Mouse (Mus musculus) hindbrain, embryonic 15.5 days (tissue): ENCODE measurements around the gene Cdk12. TPM values are rescaled to one million over a fixed set of nuclear protein-coding genes. Genes with fewer than 3 reads are reported as not detected.
A peak's percentile ranks its signal among the peaks of the same experiment; 100 is the strongest.

Experiments
- ATAC-seq: fragments of 200-750 bp; cut with Nextera tagmentation; 2 replicates; pipeline ENCODE4 v1.8.0; 2017; ENCODE audit warnings: low read depth, moderate number of reproducible peaks, moderate TSS enrichment; ENCODE audit not compliant: low FRiP score
- H3K27ac ChIP-seq: fragments of 300-500 bp; sonication (generic); replicated peaks from 2 replicates; pipeline ENCODE4 v1.5.1; 2015; ENCODE audit warnings: mild to moderate bottlenecking, inconsistent platforms
- H3K27me3 ChIP-seq: fragments of 300-500 bp; sonication (generic); 2 replicates; pipeline ENCODE4 v1.6.1; 2015; ENCODE audit warnings: control low read depth, inconsistent platforms
- H3K36me3 ChIP-seq: fragments of 300-500 bp; sonication (generic); 2 replicates; pipeline ENCODE4 v1.6.1; 2015; ENCODE audit warnings: control low read depth, inconsistent platforms
- H3K4me1 ChIP-seq: fragments of 300-500 bp; sonication (generic); replicated peaks from 2 replicates; pipeline ENCODE4 v1.6.1; 2015; ENCODE audit warnings: control low read depth, inconsistent platforms
- H3K4me2 ChIP-seq: fragments of 300-500 bp; sonication (generic); 2 replicates; pipeline ENCODE4 v1.6.1; 2015; ENCODE audit warnings: moderate library complexity, mild to moderate bottlenecking, inconsistent platforms
- H3K4me3 ChIP-seq: fragments of 300-500 bp; sonication (generic); 2 replicates; pipeline ENCODE4 v1.5.1; 2015; ENCODE audit warnings: mild to moderate bottlenecking, inconsistent platforms
- H3K9ac ChIP-seq: fragments of 300-500 bp; sonication (generic); 2 replicates; pipeline ENCODE4 v1.6.1; 2015; ENCODE audit warnings: inconsistent platforms
- H3K9me3 ChIP-seq: fragments of 300-500 bp; sonication (generic); 2 replicates; pipeline ENCODE4 v1.6.1; 2016; ENCODE audit warnings: control low read depth, inconsistent platforms
- WGBS: fragments of 180-500 bp; shearing (Covaris S2); methylation state at CpG from one replicate; pipeline ENCODE4 v1.1.7; 2015; 5-methylcytosine and 5-hydroxymethylcytosine counted together
- polyA plus RNA-seq: library from polyadenylated mRNA; unstranded; fragments of >200 nt; fragmentation: Nextera tagmentation; extraction: Ambion mirVana; gene quantifications from 2 replicates; pipeline ENCODE4 v1.2.1, GENCODE M21; 2015

Gene Cdk12
- polyA plus RNA-seq, 1 experiment from 2014 or later: 8.4 TPM

DNA sequence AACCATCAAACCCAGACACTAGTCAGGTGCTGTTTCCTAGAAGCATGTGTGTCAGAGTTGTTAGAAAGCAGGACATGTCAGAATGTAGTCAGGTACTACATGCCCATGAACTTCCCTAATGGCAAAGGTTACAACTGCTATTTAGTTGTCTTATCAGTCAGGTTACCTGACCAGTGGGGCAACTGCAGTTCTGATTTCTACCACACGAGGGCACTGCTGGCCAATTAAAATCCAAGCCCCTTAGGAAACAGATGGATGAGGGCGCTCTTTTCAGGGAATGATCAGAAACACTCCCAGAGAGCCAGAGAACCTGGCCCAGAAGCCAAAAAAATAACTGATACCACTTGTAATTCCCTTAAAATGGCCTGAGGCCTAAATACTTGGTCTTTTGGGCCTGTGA is 62.2 kb downstream of the Cdk12 start:
- Histone ChIP-seq H3K4me3 (no peak overlapping the region), H3K4me1 (peaks cover 30% of the 10 kb centered on the region), H3K27ac (peak overlapping the region; percentile 39; the same call in 1 of the 2 replicates), H3K4me2 (no peak overlapping the region), H3K9ac (no peak overlapping the region), H3K27me3 (no peaks in the 10 kb centered on the region), H3K36me3 (peaks cover 33% of the 10 kb centered on the region), H3K9me3 (no peaks in the 10 kb centered on the region)
- WGBS: 0% methylated on average over 2 of the region's 2 CpGs
- ATAC-seq: no peak

DNA sequence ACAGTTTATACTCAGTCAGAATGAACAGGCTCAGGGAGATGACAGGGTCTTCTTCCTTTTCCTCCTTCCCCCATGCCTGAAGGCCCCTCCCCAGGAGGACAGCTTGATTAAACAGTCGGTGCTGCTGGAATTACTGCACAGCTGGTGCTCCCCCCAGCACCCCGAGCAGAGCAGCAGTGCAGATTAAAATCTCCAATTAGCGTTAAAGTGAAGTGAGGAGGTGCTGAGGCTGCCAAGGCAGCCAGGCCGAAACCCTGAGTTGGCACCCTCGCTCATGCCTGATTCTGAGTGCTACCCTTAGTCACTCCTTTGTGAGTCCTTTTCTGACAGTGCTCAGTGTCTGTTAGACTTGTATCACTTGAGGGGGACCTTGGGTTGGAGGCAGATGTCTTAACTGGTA is 63.0 kb downstream of the Cdk12 start:
- Histone ChIP-seq H3K4me1 (peaks cover 25% of the 10 kb centered on the region), H3K36me3 (peaks cover 38% of the 10 kb centered on the region), H3K9me3 (no peaks in the 10 kb centered on the region), H3K27ac (peak overlapping the region; percentile 39), H3K4me2 (no peak overlapping the region), H3K9ac (no peak overlapping the region), H3K27me3 (no peaks in the 10 kb centered on the region), H3K4me3 (no peak overlapping the region)
- WGBS: 48% methylated on average over 5 of the region's 5 CpGs
- ATAC-seq: peak; percentile 27; the same call in 1 of the 2 replicates

GRCm38 (mm10) chr11:98266699-98267402 is 64.0 kb downstream of the Cdk12 start:
- ATAC-seq: no peak
- Histone ChIP-seq H3K36me3 (peaks cover 38% of the 10 kb centered on the region), H3K4me3 (no peak overlapping the region), H3K9me3 (no peaks in the 10 kb centered on the region), H3K4me1 (peaks cover 23% of the 10 kb centered on the region), H3K27ac (peak overlapping the region; percentile 39), H3K27me3 (no peaks in the 10 kb centered on the region), H3K4me2 (no peak overlapping the region), H3K9ac (no peak overlapping the region)
- WGBS: 32% methylated on average over 6 of the region's 6 CpGs

DNA sequence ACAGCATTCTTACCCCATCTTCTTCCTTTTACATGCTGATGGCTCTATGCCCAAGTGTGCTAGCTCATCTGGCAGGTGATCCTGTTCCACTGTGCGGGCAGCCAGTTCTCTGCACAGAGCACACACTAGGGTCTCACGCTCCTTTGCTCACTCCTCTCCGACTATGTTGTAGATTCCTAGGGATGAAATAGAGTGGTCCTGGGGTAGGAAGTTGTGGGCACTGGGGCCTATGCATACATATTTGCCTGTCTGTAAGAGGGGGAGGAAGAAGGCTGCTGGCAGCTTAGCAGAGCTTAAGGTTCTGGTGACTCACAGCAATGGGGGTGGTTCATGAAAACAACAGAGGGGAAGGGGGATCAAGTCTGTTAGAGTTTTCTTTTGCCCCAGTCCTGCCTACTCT is 67.2 kb downstream of the Cdk12 start:
- Histone ChIP-seq H3K4me2 (no peak overlapping the region), H3K4me1 (peaks cover 23% of the 10 kb centered on the region), H3K27ac (no peak overlapping the region), H3K36me3 (peaks cover 41% of the 10 kb centered on the region), H3K4me3 (no peak overlapping the region), H3K9ac (no peak overlapping the region), H3K9me3 (no peaks in the 10 kb centered on the region), H3K27me3 (no peaks in the 10 kb centered on the region)
- WGBS: 75% methylated on average over 3 of the region's 3 CpGs
- no peak for ATAC-seq

DNA sequence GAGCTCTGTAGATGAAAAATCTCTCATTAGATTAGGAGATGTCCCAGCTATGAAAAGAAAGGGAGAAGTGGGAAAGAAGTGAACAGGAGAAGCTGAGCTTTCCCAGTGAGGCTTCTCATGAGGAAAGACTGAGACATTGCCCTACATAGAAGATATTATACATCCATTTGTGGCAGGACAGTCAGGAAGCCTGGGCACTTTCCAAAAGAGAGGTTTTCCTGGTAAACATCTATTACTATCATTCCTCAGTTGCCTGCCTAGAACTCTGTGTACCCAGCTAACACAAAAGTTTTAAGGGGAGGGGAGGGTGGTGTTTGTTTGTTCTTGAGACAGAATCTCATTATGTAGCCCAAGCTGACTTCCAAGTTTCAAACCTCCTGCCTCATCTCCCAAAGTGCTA is 67.6 kb downstream of the Cdk12 start:
- Histone ChIP-seq H3K4me2 (no peak overlapping the region), H3K9me3 (no peaks in the 10 kb centered on the region), H3K4me3 (no peak overlapping the region), H3K27me3 (no peaks in the 10 kb centered on the region), H3K9ac (no peak overlapping the region), H3K4me1 (peaks cover 19% of the 10 kb centered on the region), H3K36me3 (peaks cover 41% of the 10 kb centered on the region), H3K27ac (no peak overlapping the region)
- ATAC-seq: no peak

DNA sequence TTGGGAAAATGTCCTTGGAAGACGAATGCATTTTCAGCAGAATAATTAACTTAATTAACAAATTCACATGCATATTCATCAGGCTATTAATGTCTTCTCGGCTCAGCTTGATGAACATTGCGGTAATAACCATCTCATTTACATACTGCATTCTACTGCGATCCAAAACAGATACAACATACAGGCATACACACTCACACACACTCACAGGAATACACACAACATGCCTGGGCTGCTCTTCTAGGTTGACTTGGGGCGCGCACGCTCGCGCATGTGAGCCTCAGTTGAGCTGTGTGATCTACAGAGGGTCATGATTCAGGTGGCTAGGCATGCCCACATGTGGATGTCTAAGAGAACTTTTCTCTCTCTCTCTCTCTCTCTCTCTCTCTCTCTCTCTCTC is 80.9 kb downstream of the Cdk12 start:
- Histone ChIP-seq H3K9ac (no peak overlapping the region), H3K4me3 (no peak overlapping the region), H3K27me3 (no peaks in the 10 kb centered on the region), H3K4me1 (peaks cover 35% of the 10 kb centered on the region), H3K9me3 (no peaks in the 10 kb centered on the region), H3K27ac (peak overlapping the region; percentile 81), H3K4me2 (peak overlapping the region; percentile 54), H3K36me3 (peaks cover 4% of the 10 kb centered on the region; the same call in 1 of the 2 replicates)
- ATAC-seq: peak; percentile 57
- 19% methylated on average over 9 of the region's 9 CpGs for WGBS

DNA sequence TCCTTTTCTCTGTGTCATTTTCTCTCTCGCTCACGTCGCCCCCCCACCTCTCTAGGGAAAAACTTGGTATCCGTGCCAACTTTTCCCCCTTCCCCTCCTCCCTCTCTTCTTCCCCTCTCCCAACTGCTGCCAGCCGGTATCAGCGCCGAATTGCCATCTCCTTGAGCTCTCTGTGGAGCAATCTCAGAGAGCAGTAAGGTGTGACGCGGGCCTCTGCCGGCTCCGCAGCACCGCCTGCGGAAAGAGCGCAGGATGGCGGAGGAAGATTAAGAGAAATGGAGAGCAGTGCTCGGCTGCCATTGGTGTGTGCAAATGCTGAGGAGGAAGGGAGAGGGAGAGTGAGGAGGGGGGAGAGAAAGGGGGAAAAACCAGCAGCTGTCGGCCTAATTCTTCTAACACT is 81.4 kb downstream of the Cdk12 start:
- Histone ChIP-seq H3K9ac (peak overlapping the region; percentile 23; the same call in 1 of the 2 replicates), H3K27me3 (no peaks in the 10 kb centered on the region), H3K4me3 (peak overlapping the region; percentile 26), H3K27ac (peak overlapping the region; percentile 81), H3K36me3 (peaks cover 4% of the 10 kb centered on the region; the same call in 1 of the 2 replicates), H3K9me3 (no peaks in the 10 kb centered on the region), H3K4me2 (peak overlapping the region; percentile 54), H3K4me1 (peaks cover 38% of the 10 kb centered on the region)
- peak; percentile 88 for ATAC-seq
- 3% methylated on average over 14 of the region's 17 CpGs for WGBS

GRCm38 (mm10) chr11:98285368-98285767 is 82.5 kb downstream of the Cdk12 start:
- H3K4me2 ChIP-seq: no peak overlapping the region
- H3K9ac ChIP-seq: no peak overlapping the region
- H3K4me1 ChIP-seq: peaks cover 50% of the 10 kb centered on the region
- H3K36me3 ChIP-seq: no peaks in the 10 kb centered on the region
- H3K4me3 ChIP-seq: no peak overlapping the region
- ATAC-seq: no peak
- H3K9me3 ChIP-seq: no peaks in the 10 kb centered on the region
- WGBS: 46% methylated on average over 2 of the region's 2 CpGs
- peak overlapping the region; percentile 9 for H3K27ac ChIP-seq
- H3K27me3 ChIP-seq: no peaks in the 10 kb centered on the region

DNA sequence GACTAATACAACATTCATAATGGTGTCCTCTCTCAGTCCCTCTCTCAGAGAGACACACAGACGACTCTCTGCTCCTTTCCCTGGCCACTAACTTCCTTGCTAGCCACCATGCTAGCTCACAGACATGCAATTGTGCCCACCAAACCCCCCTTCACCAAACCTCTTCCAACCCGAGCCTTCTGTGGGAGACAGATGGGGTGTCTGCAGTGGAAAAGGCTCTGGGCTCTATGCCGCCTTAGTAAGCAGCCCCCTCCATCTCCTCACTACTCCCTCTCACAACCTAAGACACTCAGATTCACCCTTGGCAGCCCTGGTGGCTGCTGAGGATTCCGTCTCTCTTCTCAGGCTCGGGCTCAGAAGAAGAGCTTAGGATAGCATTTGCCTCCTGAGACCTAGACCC is 84.7 kb downstream of the Cdk12 start:
- no peak overlapping the region for H3K9ac ChIP-seq
- H3K4me3 ChIP-seq: no peak overlapping the region
- H3K4me1 ChIP-seq: peaks cover 54% of the 10 kb centered on the region
- no peaks in the 10 kb centered on the region for H3K27me3 ChIP-seq
- no peaks in the 10 kb centered on the region for H3K36me3 ChIP-seq
- WGBS: 34% methylated on average over 5 of the region's 5 CpGs
- H3K27ac ChIP-seq: no peak overlapping the region
- H3K4me2 ChIP-seq: no peak overlapping the region
- ATAC-seq: no peak
- no peaks in the 10 kb centered on the region for H3K9me3 ChIP-seq

GRCm38 (mm10) chr11:98287961-98288360 is 85.1 kb downstream of the Cdk12 start:
- no peak for ATAC-seq

GRCm38 (mm10) chr11:98289873-98290272 is 87.0 kb downstream of the Cdk12 start:
- Histone ChIP-seq H3K9ac (no peak overlapping the region), H3K4me1 (peaks cover 49% of the 10 kb centered on the region)

More at GRCm38 (mm10) chr11:98287961-98288360, 85.1 kb downstream of the Cdk12 start:
- Histone ChIP-seq H3K9me3 (no peaks in the 10 kb centered on the region), H3K36me3 (no peaks in the 10 kb centered on the region), H3K4me3 (no peak overlapping the region), H3K4me1 (peaks cover 54% of the 10 kb centered on the region), H3K27me3 (no peaks in the 10 kb centered on the region), H3K9ac (no peak overlapping the region), H3K27ac (no peak overlapping the region), H3K4me2 (no peak overlapping the region)
- 43% methylated on average over 7 of the region's 7 CpGs for WGBS

GRCm38 (mm10) chr11:98290906-98291305 is 88.0 kb downstream of the Cdk12 start:
- WGBS: 72% methylated on average over 2 of the region's 2 CpGs
- Histone ChIP-seq H3K4me3 (no peak overlapping the region), H3K4me1 (peaks cover 53% of the 10 kb centered on the region), H3K9ac (no peak overlapping the region), H3K4me2 (no peak overlapping the region), H3K9me3 (no peaks in the 10 kb centered on the region), H3K27ac (peak overlapping the region; percentile 7; the same call in 1 of the 2 replicates), H3K27me3 (no peaks in the 10 kb centered on the region), H3K36me3 (no peaks in the 10 kb centered on the region)
- no peak for ATAC-seq

More at GRCm38 (mm10) chr11:98289873-98290272, 87.0 kb downstream of the Cdk12 start:
- 37% methylated on average over 13 of the region's 13 CpGs for WGBS
- Histone ChIP-seq H3K4me3 (no peak overlapping the region), H3K27ac (peak overlapping the region; percentile 7), H3K27me3 (no peaks in the 10 kb centered on the region), H3K36me3 (no peaks in the 10 kb centered on the region), H3K9me3 (no peaks in the 10 kb centered on the region), H3K4me2 (no peak overlapping the region)
- no peak for ATAC-seq
